Mouse (Mus musculus): ENCODE data around the gene Trim46.
A peak's percentile ranks its signal among the peaks of the same experiment; 100 is the strongest.
"Not testable (repeated sequence)": the region's sequence is repeated elsewhere in the genome, so short reads cannot be mapped to it uniquely, and the experiment has no call there.

Trim46 gene

DNA sequence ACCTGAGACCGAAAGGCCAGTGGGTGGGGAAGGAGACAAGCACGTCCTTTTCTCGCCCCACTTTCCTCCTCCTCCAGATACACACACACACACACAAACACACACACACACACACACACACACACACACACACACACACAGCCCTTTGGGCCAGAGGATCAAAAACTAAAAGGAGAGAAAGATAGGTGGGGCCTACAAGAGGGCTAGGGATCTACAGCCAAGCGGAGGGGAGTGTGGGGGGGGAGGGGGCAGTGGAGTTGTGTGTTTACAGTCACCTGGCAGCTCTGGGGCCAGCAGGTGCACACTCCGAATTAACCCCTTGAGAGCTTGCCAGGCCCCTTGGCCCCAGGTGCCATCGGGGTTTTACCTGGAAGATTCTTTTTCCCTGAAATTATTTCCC, 13.5 kb downstream of the Trim46 start:
- DNase-seq (ENCODE audit: low spot score in 2 of 2) = no peak

DNA sequence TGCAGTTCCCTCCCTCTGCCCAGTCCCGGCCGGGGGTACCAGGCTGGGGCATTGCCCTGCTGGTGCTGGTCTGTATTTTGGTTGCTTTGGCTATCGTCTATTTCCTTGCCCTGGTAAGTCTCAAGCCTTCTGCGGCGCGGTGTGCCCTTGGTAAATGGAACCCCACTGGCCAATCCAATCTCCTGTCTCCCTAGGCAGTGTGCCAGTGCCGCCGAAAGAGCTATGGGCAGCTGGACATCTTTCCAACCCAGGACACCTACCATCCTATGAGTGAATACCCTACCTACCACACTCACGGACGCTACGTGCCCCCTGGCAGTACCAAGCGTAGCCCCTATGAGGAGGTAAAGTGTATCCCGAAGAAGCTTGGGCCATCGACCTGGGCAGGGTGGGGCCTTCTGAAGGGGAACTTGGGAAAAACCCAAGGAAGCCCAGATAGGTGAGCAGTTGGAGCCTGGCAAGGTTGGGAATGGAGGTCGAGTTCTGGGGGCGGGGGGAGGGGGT, 14.3 kb downstream of the Trim46 start:
- DNase-seq (ENCODE audit: low spot score in 2 of 2) = no peak

DNA sequence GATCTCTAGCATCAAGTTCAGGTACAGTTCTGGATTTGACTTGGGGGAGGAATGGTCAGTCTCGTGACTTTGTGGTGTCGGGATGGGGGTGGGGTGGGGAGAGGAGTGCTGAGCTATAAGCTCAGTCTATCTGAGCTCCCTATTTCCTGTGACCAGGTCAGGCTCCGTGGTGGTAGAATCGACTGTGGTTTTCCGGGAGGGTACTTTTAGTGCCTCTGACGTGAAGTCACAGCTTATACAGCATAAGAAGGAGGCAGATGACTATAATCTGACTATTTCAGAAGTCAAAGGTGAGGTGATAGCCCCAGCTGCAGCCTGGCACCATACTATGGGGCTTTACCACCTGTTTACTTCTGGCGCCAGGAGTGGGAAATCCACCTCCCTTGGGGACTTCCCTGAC, 14.8 kb downstream of the Trim46 start:
- no peak for DNase-seq (ENCODE audit: low spot score in 2 of 2)

DNA sequence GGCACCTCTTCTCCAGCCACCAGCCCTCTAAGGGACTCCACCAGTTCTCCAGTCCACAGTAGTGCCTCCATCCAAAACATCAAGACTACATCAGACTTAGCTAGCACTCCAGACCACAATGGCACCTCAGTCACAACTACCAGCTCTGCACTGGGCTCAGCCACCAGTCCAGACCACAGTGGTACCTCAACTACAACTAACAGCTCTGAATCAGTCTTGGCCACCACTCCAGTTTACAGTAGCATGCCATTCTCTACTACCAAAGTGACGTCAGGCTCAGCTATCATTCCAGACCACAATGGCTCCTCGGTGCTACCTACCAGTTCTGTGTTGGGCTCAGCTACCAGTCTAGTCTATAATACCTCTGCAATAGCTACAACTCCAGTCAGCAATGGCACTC, 15.5 kb downstream of the Trim46 start:
- DNase-seq (ENCODE audit: low spot score in 2 of 2) = no peak

DNA sequence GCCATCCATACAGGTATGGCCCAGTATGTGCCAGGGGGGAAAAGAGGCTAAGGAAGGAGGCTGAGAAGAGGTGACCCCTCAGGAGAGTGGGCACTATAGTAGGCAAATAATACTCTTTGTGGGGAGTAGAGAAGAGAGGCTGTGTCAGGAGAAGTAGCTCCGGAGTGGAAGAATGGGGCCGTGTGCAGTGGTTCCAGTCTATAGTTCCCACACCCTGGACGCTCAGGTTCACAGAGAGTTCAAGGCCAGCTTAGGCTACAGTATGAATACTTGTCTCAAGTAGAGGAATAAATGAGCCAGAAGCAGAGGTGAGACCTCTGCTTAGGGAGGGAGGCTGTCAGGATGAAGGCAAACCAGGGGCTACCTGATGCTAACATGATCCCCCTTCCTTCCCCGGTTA, 16.8 kb downstream of the Trim46 start:
- DNase-seq (ENCODE audit: low spot score in 2 of 2) = no peak

DNA sequence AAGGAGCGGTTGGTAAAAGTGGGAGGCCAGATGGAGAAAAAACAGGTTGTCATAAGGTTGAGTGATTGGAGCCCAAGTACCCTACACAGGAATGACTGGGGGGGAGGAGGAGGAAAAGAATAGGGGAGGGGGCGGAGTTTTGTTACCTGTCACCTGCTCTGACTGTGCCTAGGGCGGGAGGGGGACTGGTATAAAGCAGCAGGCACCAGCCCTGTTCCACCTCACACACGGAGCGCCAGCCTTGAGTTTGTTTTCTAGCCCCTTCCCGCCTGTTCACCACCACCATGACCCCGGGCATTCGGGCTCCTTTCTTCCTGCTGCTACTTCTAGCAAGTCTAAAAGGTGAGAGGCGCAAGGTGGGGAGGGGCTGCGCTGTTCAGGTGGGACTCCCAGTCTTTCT, 17.3 kb downstream of the Trim46 start, which contains the start of gene Muc1:
Gene Muc1, plus strand, starts transcription at position 222 of the 400 bp plus-strand sequence.
- DNase-seq (ENCODE audit: low spot score in 2 of 2) = no peak

DNA sequence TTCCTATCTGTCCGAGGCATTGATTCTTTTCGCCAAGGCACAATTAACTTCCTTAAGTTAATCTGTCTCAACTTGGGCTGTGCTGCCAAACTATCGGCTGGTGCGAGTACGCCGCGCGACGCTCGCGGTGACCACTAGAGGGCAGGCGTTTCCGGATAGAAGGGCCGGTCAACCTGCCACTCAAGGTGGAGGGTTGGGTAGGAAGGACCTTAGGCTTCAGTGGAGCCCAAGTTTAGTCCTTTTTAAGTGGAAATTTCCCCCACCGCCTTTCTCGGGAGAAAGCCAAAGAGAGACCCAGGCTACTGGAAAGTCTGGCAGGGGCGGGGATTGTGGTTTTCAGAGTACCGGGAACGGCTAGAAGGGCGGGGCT, 17.9 kb downstream of the Trim46 start:
- peak; percentile 87 to 90 for DNase-seq (ENCODE audit: low spot score in 2 of 2)

DNA sequence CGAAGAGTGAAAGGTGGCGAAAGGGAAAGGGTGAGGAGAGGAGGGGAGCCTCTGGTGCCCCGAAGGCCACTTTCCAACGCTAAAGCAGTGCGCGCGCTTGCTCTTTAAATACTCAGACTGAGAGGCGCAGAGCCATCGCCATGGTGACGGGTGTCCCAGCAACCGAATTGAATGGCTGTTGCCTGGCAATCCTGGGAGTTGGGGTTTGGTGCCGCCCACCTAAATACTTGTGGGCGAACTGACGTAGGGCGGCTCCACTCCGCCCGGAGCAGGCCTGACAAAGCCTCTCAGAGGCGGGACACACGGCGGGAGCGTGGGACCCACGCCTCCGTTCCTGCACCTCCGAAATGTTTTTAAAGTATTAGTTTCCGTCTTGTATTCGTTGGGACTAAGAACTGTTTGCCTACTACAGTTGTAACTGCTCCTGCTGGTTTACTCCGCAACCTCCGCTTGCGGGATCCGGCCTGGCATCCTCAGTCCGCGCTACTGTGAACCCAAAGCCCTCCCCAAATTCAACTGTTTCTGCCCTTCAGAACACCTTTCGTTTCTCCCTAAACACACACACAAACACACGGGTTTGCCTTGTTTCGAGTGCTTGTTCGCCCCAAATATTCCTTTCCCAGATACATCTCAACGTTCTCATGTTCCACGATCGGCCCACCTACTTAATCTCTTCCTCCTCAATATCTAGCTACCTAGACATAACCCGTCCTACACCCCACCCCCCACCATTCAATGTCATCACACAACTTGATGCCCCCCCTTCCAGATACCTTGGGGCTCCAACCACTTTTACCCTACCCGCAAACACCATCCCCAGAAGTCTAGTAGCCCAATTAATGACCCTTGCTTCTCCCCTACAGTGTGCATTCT, 18.6 kb downstream of the Trim46 start:
- peak; percentile 84 for DNase-seq (ENCODE audit: low spot score in 2 of 2)

DNA sequence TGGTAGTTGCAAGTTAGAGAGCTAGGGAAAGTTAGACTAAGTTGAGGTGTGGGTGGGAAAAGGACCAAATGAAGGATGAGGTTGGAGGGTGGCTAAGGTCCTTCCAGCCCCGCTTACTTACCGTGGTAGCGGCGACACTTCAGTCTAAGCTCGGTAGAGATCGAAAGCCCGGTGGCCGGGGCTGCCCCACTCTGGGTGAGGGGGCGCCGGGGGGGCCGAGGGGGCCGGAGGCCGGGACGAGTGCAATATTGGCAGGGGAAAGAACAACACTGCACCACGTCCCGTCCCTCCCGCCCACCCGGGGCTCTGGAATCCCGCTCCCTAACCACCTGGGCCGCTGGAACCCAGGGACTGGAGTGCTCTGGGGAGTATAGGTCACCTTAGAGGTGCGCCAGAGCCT, 19.2 kb downstream of the Trim46 start, which contains the start of gene Mtx1:
Gene Mtx1, minus strand, starts transcription at position 189 of the 400 bp plus-strand sequence.
- no peak for DNase-seq (ENCODE audit: low spot score in 2 of 2)

DNA sequence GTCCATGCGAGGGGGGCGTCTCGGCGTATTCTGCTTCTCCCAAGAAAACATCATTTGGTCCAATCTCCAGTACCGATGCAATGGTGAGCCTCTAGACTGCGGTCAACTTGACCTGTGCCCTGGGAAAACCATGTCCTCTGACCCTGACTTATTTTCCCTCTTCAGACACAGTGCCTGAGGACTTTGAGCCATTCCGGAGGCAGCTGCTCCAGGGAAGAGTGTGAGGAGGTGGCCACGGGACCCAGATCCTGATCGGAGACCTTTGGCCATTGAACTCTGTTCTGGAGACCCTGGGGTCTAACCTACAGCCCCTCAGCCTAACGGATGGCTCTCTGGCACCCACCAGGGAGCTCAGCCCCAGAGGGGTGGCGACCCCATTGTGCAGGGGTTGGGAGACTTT, 19.7 kb downstream of the Trim46 start:
- DNase-seq (ENCODE audit: low spot score in 2 of 2) = no peak

DNA sequence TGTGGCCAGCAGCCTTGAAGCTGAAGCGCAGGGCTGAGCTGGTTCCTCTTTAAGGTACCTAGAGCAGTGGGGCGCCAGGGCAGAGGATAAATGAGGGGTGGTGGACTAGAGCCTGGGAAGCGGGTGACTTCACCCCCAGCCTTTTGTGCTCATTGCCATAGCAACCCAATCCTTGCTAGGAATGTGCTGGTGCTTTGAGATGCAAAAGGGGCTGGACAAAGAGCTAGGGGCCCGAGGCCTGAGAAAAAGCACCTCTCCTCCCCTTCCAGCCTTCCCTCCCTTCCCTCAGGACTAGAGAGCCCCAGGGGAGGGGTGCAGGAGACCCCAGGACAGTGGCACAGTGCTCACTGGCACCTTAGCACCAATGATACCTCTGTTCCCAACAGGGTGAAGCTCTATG, 20.2 kb downstream of the Trim46 start:
- DNase-seq (ENCODE audit: low spot score in 2 of 2) = no peak

DNA sequence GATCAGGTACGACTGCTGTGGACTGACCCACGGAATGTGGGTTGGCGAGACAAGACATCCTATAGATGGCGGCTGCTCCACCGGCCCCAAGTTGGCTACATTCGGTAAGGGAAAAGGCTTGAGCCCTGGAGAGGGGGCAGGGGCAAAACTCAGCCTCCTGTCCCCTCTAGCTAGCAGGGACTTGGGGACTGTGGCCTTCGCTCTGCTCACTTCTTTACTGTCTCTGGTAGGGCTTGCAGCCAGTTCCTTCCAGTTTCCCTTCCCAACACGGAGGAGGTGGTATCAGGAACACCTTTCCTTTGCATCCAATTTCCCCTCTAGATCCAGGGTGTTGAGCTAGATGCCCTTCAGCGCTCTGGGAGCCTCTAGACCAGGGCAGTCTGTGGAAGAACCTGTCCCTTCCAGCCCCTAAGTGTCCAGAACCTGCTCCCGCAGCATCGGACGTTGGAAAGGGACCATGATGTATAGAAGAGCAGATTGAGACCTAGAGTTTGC, 20.7 kb downstream of the Trim46 start:
- no peak for DNase-seq (ENCODE audit: low spot score in 2 of 2)

DNA sequence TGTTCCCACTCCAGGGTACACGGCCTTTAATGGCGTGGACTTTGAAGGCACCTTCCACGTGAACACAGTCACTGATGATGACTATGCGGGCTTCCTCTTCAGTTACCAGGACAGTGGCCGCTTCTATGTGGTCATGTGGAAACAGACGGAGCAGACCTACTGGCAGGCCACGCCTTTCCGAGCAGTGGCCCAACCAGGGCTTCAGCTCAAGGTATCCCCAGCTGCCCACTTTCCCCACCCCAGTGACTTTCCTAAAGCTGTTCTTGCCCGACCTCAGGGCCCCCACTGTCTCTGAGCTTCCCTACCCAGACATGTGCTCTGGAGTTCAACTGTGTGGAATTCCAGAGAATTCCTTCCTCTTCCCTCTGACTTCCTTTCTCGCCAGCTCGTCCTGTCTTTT, 21.3 kb downstream of the Trim46 start:
- DNase-seq (ENCODE audit: low spot score in 2 of 2) = no peak

DNA sequence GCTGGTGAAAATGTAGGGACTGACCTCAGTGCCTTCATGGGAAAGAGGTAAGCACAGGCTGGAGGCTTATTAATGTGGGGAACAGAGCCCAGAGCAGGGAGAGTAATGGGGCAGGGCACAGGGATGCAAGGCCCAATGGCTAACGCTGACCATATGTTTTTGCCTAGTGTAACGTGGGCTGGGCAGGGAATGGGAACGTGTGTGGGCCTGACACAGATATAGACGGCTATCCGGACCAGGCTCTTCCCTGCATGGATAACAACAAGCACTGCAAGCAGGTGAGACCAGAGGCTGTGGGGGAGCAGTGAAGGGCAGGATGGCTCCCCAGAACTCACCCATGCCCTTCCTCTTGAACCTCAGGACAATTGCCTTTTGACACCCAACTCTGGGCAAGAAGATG, 24.9 kb downstream of the Trim46 start:
- DNase-seq (ENCODE audit: low spot score in 2 of 2) = no peak

DNA sequence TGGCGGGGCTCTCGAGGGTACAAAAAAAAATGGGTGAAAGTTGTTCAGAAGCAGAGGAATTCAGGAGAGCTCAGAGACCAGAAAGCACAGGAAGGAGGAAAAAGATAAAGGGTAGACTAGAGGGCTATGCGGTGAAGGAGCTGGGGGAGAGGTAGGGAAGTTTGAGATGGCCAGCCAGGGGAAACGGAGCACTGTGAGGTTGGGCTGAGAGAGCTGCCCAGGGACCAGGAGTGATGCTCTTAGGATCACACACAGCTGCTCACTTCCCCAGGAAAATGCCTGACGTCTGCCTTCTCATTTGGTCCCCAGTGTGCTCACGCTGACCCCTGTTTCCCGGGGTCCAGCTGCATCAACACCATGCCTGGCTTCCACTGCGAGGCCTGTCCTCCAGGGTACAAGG, 26.6 kb downstream of the Trim46 start:
- DNase-seq (ENCODE audit: low spot score in 2 of 2) = no peak

DNA sequence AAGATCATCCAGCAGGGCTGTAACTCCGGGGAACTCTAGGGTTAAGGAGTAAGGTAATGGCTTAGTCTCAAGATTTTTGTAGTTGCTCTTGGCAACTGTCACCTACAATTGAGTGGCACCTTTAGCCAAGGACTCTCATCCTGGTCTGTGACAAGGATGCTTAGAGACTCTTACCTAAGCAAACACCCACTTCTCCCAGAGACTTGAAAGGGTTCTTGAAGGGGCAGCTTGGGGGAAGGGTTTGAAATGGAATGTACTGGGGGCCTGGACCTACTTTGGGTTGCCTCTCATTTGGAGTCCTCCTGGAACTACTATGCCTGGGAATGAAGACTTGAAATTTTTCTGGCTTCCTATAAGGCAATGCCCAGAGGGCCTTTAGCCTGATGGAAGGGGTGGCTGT, 27.8 kb downstream of the Trim46 start:
- no peak for DNase-seq (ENCODE audit: low spot score in 2 of 2)

DNA sequence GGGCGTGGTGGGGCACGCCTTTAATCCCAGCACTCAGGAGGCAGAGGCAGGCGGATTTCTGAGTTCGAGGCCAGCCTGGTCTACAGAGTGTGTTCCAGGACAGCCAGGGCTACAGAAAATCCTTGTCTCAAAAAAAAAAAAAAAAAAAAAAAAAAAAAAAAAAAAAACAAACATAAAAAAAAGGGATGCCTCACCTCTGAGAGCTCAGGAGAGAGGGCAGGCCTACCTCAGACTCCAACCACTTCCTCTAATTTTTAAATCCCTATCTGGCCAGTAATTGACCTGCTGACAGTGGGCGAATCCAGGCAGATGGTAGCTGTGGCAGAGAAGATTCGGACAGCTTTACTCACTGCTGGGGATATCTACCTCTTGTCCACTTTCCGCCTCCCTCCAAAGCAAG, 29.7 kb downstream of the Trim46 start:
- DNase-seq (ENCODE audit: low spot score in 2 of 2) = not testable (repeated sequence)

DNA sequence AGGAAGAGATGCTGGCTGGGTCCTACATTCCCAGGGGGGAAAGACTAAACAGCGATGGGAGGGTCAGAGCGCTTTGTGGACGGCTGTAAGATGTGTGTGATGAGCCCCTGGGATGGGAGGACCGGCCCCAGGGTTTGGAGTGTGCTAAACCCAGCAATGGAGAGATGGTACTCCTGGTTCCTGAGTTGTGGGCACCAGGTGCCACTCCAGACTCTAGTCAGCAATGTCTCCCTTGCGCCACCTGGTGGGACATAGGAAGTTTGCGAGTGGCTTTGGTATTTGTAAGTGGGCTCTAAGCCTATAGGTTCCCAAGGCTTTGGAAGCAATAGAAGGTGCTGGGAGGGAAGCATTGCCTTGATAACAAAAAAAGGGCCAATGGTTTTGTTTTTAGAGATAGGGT, 30.3 kb downstream of the Trim46 start:
- peak; percentile 71 to 81 for DNase-seq (ENCODE audit: low spot score in 2 of 2)

DNA sequence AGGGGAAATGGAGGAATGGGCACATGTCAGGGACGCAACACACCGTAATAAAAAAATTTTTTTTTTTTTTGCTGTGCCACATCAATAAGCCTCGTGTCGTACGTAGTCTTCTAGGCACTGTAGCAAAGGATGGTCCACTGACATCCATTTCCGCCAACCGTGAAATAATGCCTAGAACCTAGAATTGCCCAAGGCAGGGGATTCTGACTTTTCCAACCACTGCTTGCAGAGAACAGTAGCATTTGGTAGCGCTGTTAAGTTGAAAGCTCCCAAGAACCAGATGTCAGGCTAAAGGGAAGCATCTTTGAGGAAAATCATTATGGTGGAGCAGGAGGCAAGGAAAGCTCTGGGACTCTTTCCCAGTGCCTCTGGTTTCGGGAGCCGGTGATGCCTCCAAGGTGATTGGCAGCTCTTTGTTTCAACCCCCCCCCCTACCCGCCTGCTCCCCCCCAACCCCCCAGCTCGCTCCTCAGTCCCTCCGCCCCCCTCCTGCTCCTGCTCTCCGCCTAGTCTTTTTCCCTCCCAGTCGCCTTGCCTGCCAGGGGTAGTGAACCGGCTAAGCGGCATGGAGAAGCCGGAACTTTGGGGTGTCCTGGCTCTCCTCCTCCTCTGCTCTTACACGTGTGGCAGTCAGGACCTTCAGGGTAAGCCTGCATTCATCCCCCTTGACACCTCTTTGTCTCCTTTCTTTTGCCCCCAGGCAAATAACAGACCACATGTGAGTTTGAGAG, 31.3 kb downstream of the Trim46 start, which contains the start of gene Thbs3:
Gene Thbs3, plus strand, starts transcription at position 500 of the 731 bp plus-strand sequence.
- DNase-seq (ENCODE audit: low spot score in 2 of 2) = peak in 1 of 2 experiments; percentile 28

DNA sequence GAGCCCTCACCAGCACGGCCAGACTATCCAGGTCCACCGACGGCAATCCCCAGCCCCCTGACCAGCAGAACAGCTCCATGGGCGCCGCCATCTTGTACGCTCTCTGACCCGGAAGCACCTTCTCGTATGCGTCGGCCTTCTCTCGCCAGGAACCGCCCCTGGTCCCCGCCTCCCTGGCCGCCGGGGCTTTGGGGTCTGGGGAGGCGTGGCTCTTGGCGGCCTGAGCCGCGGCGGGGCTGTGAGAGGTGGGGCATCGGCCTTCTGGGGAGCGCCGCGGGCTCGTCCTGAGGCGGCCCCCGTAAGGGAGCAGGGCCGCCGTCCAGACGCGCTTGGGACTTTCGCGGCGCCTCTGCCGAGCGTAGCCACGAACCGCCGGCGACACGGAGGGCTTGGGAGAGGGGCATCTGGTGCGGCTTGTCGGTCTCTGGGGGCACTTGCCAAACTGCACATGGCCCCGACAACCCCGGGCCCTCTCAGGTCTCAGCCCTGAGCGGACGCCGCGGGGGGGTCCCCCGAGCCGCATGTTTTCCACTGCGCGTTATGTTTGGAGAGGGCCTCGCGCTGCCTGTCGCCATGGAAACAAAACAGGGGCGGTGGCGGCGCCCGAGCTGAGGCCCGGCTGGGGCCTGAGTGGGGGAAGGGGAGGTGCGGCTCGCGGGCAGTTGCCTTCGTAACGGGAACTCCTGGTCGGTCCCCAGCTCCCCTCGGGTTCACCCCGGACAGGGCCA, 32.1 kb downstream of the Trim46 start:
- peak; percentile 94 to 96 for DNase-seq (ENCODE audit: low spot score in 2 of 2)

DNA sequence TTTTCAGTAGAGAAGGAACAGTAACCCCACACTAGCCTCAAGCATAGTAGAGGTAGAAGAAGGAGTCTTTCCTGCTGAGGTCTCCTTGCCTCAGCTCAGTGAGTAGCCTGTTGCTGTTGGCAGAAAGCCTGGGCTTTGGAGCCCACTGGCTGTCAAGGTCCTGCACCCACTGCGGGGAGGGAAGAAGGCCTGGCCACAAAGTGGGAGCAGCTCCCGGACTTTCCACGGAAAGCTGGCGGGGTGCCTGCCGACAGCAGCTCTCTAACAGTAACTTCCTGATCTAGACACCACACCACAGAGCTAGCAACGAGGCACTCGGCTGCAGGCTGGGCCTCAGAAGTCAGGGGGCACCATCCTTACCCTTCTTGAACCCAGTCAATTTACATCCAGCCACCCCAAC, 35.4 kb downstream of the Trim46 start:
- DNase-seq (ENCODE audit: low spot score in 2 of 2) = no peak

DNA sequence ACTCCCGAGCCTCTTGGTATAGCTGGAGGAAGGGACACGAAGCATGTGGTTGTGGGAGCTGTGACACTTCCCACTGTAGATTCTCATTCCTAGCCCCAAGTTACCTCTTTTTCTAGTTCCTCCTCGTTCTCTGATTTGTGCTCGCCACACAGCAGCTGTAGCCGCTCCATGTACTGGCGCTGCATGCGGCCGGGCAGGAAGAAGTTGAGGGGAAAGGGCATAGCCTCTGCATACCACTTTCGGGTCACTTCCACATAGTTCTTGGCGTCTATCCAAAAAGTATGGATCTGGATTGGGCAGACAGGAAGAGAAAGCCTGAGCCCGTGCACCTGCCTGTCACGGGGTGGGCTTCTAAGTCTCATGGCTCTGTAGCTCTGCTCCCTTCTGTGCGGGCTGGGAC, 35.9 kb downstream of the Trim46 start:
- DNase-seq (ENCODE audit: low spot score in 2 of 2) = no peak

Data from heart, adult 9 months (tissue).